Mouse (Mus musculus): Measurements from ENCODE around the gene Zfp184.
A peak's percentile ranks its signal among the peaks of the same experiment; 100 is the strongest.

Zfp184 gene

GRCm38 (mm10) chr13:21920681-21921233, 24.1 kb upstream of the Zfp184 start:
- DNase-seq (ENCODE audit: low spot score), result no peak

GRCm38 (mm10) chr13:21923417-21923816, 21.5 kb upstream of the Zfp184 start:
- DNase-seq (ENCODE audit: low spot score), result no peak

GRCm38 (mm10) chr13:21924734-21925335, 20.1 kb upstream of the Zfp184 start:
- DNase-seq (ENCODE audit: low spot score), result peak; percentile 7

GRCm38 (mm10) chr13:21930981-21931380, 13.9 kb upstream of the Zfp184 start:
- DNase-seq (ENCODE audit: low spot score), result no peak

- no peak for DNase-seq (ENCODE audit: low spot score)
Observed at GRCm38 (mm10) chr13:21931740-21932139, 13.2 kb upstream of the Zfp184 start.

- no peak for DNase-seq (ENCODE audit: low spot score)
Observed at GRCm38 (mm10) chr13:21933626-21934548, 11.0 kb upstream of the Zfp184 start.

- peak; percentile 59 for DNase-seq (ENCODE audit: low spot score)
Observed at GRCm38 (mm10) chr13:21934982-21935791, 9.7 kb upstream of the Zfp184 start.

- no peak for DNase-seq (ENCODE audit: low spot score)
Observed at GRCm38 (mm10) chr13:21935833-21936232, 9.1 kb upstream of the Zfp184 start.

GRCm38 (mm10) chr13:21936968-21937367, 7.9 kb upstream of the Zfp184 start:
- DNase-seq (ENCODE audit: low spot score), result peak; percentile 48

- DNase-seq (ENCODE audit: low spot score), result peak; percentile 88
Observed at GRCm38 (mm10) chr13:21940213-21940612, 4.7 kb upstream of the Zfp184 start.

GRCm38 (mm10) chr13:21940811-21941321, 4.0 kb upstream of the Zfp184 start:
- peak; percentile 85 for DNase-seq (ENCODE audit: low spot score)

- DNase-seq (ENCODE audit: low spot score), result no peak
Observed at GRCm38 (mm10) chr13:21943644-21944043, 1.2 kb upstream of the Zfp184 start.

- no peak for DNase-seq (ENCODE audit: low spot score)
Observed at GRCm38 (mm10) chr13:21944592-21944925, 335 bp upstream of the Zfp184 start.

- no peak for DNase-seq (ENCODE audit: low spot score)
Observed at GRCm38 (mm10) chr13:21969269-21969668, 24.4 kb downstream of the Zfp184 start.

- DNase-seq (ENCODE audit: low spot score), result no peak
Observed at GRCm38 (mm10) chr13:21969816-21970215, 24.9 kb downstream of the Zfp184 start.

- DNase-seq (ENCODE audit: low spot score), result no peak
Observed at GRCm38 (mm10) chr13:21971641-21972040, 26.7 kb downstream of the Zfp184 start.

GRCm38 (mm10) chr13:21974221-21974725, 29.4 kb downstream of the Zfp184 start:
- DNase-seq (ENCODE audit: low spot score), result peak; percentile 89

GRCm38 (mm10) chr13:21974726-21975473, 30.0 kb downstream of the Zfp184 start:
- DNase-seq (ENCODE audit: low spot score), result peak; percentile 62

GRCm38 (mm10) chr13:21980981-21981802, 36.3 kb downstream of the Zfp184 start, which contains the start of gene Pom121l2:
Pom121l2 (plus strand) TSS chr13:21981194.
- peak; percentile 57 for DNase-seq (ENCODE audit: low spot score)

GRCm38 (mm10) chr13:21981803-21982193, 36.9 kb downstream of the Zfp184 start:
- DNase-seq (ENCODE audit: low spot score), result no peak
